Mouse (Mus musculus): Measurements from ENCODE around the gene Nfam1. TPM values are rescaled to one million over a fixed set of nuclear protein-coding genes. Genes with fewer than 3 reads are reported as not detected.

The Nfam1 gene
- polyA plus RNA-seq, 1 experiment from 2014 or later = 4.7 TPM

- peak overlapping the region; percentile 83 for H3K27ac ChIP-seq (replicated peaks; ENCODE audit: low read depth, low read length)
- H3K9me3 ChIP-seq (ENCODE audit: control insufficient read depth, low read length) = no peaks in the 10 kb centered on the region
- peak overlapping the region; percentile 42 for H3K4me3 ChIP-seq (ENCODE audit: low read depth, low read length)
- H3K9ac ChIP-seq (ENCODE audit: low read depth, low read length) = peak overlapping the region; percentile 67
- WGBS = 52% methylated on average over 14 of the region's 14 CpGs
- ATAC-seq (ENCODE audit: low read depth) (no peak), DNase-seq (ENCODE audit: low spot score) (no peak)
- H3K36me3 ChIP-seq (ENCODE audit: control insufficient read depth, insufficient read depth, low read length) = no peaks in the 10 kb centered on the region
- 0 out of 2 replicates have a peak, but pooled peaks cover 3% of the 10 kb centered on the region for H3K27me3 ChIP-seq (replicated peaks; ENCODE audit: control insufficient read depth, insufficient read depth, low read length)
- peak overlapping the region; percentile 87 for H3K4me2 ChIP-seq (ENCODE audit: low read depth, low read length)
- H3K4me1 ChIP-seq (ENCODE audit: control insufficient read depth, insufficient read depth, low read length) = peaks cover 61% of the 10 kb centered on the region
These were observed 68.8 kb downstream of the Nfam1 start for GRCm38 (mm10) chr15:82964266-82964825.

- peak; percentile 65 for DNase-seq (ENCODE audit: low spot score)
- 0 out of 2 replicates have a peak, but pooled peaks cover 3% of the 10 kb centered on the region for H3K27me3 ChIP-seq (replicated peaks; ENCODE audit: control insufficient read depth, insufficient read depth, low read length)
- ATAC-seq (ENCODE audit: low read depth) = peak; percentile 24
These were observed 69.5 kb downstream of the Nfam1 start for GRCm38 (mm10) chr15:82963556-82964156.

GRCm38 (mm10) chr15:82963090-82963489 lies 70.0 kb downstream of the Nfam1 start:
- Histone ChIP-seq H3K4me2 (ENCODE audit: low read depth, low read length) (peak overlapping the region; percentile 87), H3K4me3 (ENCODE audit: low read depth, low read length) (peak overlapping the region; percentile 66), H3K36me3 (ENCODE audit: control insufficient read depth, insufficient read depth, low read length) (no peaks in the 10 kb centered on the region), H3K27me3 (replicated peaks; ENCODE audit: control insufficient read depth, insufficient read depth, low read length) (peaks cover 3% of the 10 kb centered on the region; the same call in 1 of the 2 replicates), H3K27ac (replicated peaks; ENCODE audit: low read depth, low read length) (peak overlapping the region; percentile 83), H3K9me3 (ENCODE audit: control insufficient read depth, low read length) (no peaks in the 10 kb centered on the region), H3K4me1 (ENCODE audit: control insufficient read depth, insufficient read depth, low read length) (peaks cover 60% of the 10 kb centered on the region), H3K9ac (ENCODE audit: low read depth, low read length) (peak overlapping the region; percentile 80)
- WGBS = 4% methylated on average over 20 of the region's 39 CpGs
- ATAC-seq (ENCODE audit: low read depth) (no peak), DNase-seq (ENCODE audit: low spot score) (no peak)

More at GRCm38 (mm10) chr15:82963556-82964156, 69.5 kb downstream of the Nfam1 start:
- H3K36me3 ChIP-seq (ENCODE audit: control insufficient read depth, insufficient read depth, low read length) = no peaks in the 10 kb centered on the region
- peak overlapping the region; percentile 67 for H3K9ac ChIP-seq (ENCODE audit: low read depth, low read length)
- peaks cover 60% of the 10 kb centered on the region for H3K4me1 ChIP-seq (ENCODE audit: control insufficient read depth, insufficient read depth, low read length)
- 2% methylated on average over 6 of the region's 82 CpGs for WGBS
- peak overlapping the region; percentile 42 for H3K4me3 ChIP-seq (ENCODE audit: low read depth, low read length)
- peak overlapping the region; percentile 87 for H3K4me2 ChIP-seq (ENCODE audit: low read depth, low read length)
- H3K9me3 ChIP-seq (ENCODE audit: control insufficient read depth, low read length) = no peaks in the 10 kb centered on the region
- peak overlapping the region; percentile 83 for H3K27ac ChIP-seq (replicated peaks; ENCODE audit: low read depth, low read length)

GRCm38 (mm10) chr15:82962536-82962935 lies 70.6 kb downstream of the Nfam1 start:
- Histone ChIP-seq H3K4me2 (ENCODE audit: low read depth, low read length) (peak overlapping the region; percentile 87), H3K36me3 (ENCODE audit: control insufficient read depth, insufficient read depth, low read length) (no peaks in the 10 kb centered on the region), H3K4me3 (ENCODE audit: low read depth, low read length) (peak overlapping the region; percentile 66), H3K27me3 (replicated peaks; ENCODE audit: control insufficient read depth, insufficient read depth, low read length) (peaks cover 3% of the 10 kb centered on the region; the same call in 1 of the 2 replicates), H3K4me1 (ENCODE audit: control insufficient read depth, insufficient read depth, low read length) (peaks cover 60% of the 10 kb centered on the region), H3K9ac (ENCODE audit: low read depth, low read length) (peak overlapping the region; percentile 80), H3K27ac (replicated peaks; ENCODE audit: low read depth, low read length) (no peak overlapping the region), H3K9me3 (ENCODE audit: control insufficient read depth, low read length) (no peaks in the 10 kb centered on the region)
- no peak for DNase-seq (ENCODE audit: low spot score)
- WGBS = 42% methylated on average over 4 of the region's 4 CpGs
- no peak for ATAC-seq (ENCODE audit: low read depth)

DNA sequence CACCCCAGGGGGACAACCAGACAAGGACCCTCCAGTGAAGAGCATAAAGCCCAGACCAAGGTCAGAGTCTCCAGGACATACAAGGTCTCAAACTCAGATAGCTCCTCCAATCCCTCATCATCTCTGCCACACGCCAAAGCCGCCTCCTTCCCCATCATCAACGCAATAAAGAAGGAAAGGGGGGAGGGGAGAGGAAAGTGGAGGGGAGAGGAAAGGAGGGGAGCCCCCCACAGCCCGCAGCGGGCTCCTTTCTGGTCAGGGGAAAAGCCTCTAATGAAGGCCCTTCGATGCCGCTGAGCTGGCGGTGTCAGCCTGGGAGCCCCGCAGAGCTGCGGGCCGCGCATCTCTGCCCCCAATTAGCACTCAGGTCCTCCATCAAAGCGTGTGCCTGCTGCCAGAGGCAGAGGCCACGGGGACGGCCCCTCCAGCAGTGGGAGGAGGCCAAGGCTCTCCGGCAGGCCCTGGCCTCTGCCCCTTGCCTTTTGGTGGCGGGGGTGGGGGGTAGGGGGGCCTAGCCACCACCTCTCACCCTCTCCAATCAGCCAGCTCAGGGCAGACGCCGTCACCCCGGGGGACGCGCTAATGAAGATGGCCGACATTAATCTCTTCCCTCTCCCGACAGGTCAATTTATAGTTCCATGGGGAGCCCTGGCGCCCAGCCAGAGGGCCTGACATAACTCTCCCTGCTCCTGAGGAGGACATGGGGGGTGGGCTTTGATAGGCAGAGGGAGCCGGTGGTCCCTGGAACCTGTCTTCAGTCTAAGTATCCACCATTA lies 72.1 kb downstream of the Nfam1 start:
- peaks cover 58% of the 10 kb centered on the region for H3K4me1 ChIP-seq (ENCODE audit: control insufficient read depth, insufficient read depth, low read length)
- H3K27ac ChIP-seq (replicated peaks; ENCODE audit: low read depth, low read length) = no peak overlapping the region
- WGBS = 6% methylated on average over 21 of the region's 26 CpGs
- peak overlapping the region; percentile 87 for H3K4me2 ChIP-seq (ENCODE audit: low read depth, low read length)
- no peaks in the 10 kb centered on the region for H3K9me3 ChIP-seq (ENCODE audit: control insufficient read depth, low read length)
- H3K27me3 ChIP-seq (replicated peaks; ENCODE audit: control insufficient read depth, insufficient read depth, low read length) = peaks cover 3% of the 10 kb centered on the region; the same call in 1 of the 2 replicates
- peak overlapping the region; percentile 57 for H3K9ac ChIP-seq (ENCODE audit: low read depth, low read length)
- ATAC-seq (ENCODE audit: low read depth) = no peak
- H3K36me3 ChIP-seq (ENCODE audit: control insufficient read depth, insufficient read depth, low read length) = no peaks in the 10 kb centered on the region
- H3K4me3 ChIP-seq (ENCODE audit: low read depth, low read length) = peak overlapping the region; percentile 29
- DNase-seq (ENCODE audit: low spot score) = no peak

DNA sequence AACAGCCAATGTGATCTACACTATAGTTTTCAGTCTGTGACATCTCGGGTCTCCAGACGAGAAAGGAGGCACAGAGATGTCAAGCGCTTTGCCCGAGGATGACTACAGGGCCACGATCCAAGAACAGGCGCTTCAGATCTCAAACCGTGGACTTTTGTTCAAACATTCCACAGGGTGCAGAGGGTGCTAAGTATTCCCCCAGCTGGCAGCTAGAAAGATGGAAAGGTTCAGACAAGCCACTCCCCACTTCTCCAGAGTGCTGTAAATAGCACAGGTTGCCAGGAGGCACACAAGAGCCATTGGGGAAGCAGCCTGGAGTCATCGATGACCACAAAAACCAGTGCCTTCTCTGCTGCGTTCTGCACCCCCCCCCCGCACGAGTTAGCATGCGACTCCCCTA lies 74.0 kb downstream of the Nfam1 start:
- 56% methylated on average over 12 of the region's 12 CpGs for WGBS
- DNase-seq (ENCODE audit: low spot score) = no peak
- H3K27me3 ChIP-seq (replicated peaks; ENCODE audit: control insufficient read depth, insufficient read depth, low read length) = peaks cover 3% of the 10 kb centered on the region; the same call in 1 of the 2 replicates
- no peaks in the 10 kb centered on the region for H3K9me3 ChIP-seq (ENCODE audit: control insufficient read depth, low read length)
- H3K4me2 ChIP-seq (ENCODE audit: low read depth, low read length) = peak overlapping the region; percentile 45; the same call in 1 of the 2 replicates
- H3K27ac ChIP-seq (replicated peaks; ENCODE audit: low read depth, low read length) = no peak overlapping the region
- H3K36me3 ChIP-seq (ENCODE audit: control insufficient read depth, insufficient read depth, low read length) = no peaks in the 10 kb centered on the region
- H3K4me1 ChIP-seq (ENCODE audit: control insufficient read depth, insufficient read depth, low read length) = peaks cover 59% of the 10 kb centered on the region
- H3K9ac ChIP-seq (ENCODE audit: low read depth, low read length) = no peak overlapping the region
- no peak overlapping the region for H3K4me3 ChIP-seq (ENCODE audit: low read depth, low read length)
- no peak for ATAC-seq (ENCODE audit: low read depth)

- Histone ChIP-seq H3K9me3 (ENCODE audit: control insufficient read depth, low read length) (no peaks in the 10 kb centered on the region), H3K27ac (replicated peaks; ENCODE audit: low read depth, low read length) (no peak overlapping the region), H3K9ac (ENCODE audit: low read depth, low read length) (peak overlapping the region; percentile 9; the same call in 1 of the 2 replicates), H3K36me3 (ENCODE audit: control insufficient read depth, insufficient read depth, low read length) (no peaks in the 10 kb centered on the region), H3K4me1 (ENCODE audit: control insufficient read depth, insufficient read depth, low read length) (peaks cover 56% of the 10 kb centered on the region), H3K4me2 (ENCODE audit: low read depth, low read length) (peak overlapping the region; percentile 45), H3K4me3 (ENCODE audit: low read depth, low read length) (no peak overlapping the region), H3K27me3 (replicated peaks; ENCODE audit: control insufficient read depth, insufficient read depth, low read length) (peaks cover 3% of the 10 kb centered on the region; the same call in 1 of the 2 replicates)
- DNase-seq (ENCODE audit: low spot score) = peak; percentile 73
- WGBS = 10% methylated on average over 15 of the region's 16 CpGs
- ATAC-seq (ENCODE audit: low read depth) = peak; percentile 55
These were observed 74.8 kb downstream of the Nfam1 start for GRCm38 (mm10) chr15:82958253-82958701.

GRCm38 (mm10) chr15:82956721-82957120 lies 76.4 kb downstream of the Nfam1 start:
- Histone ChIP-seq H3K9ac (ENCODE audit: low read depth, low read length) (no peak overlapping the region), H3K9me3 (ENCODE audit: control insufficient read depth, low read length) (no peaks in the 10 kb centered on the region), H3K4me1 (ENCODE audit: control insufficient read depth, insufficient read depth, low read length) (peaks cover 55% of the 10 kb centered on the region), H3K36me3 (ENCODE audit: control insufficient read depth, insufficient read depth, low read length) (no peaks in the 10 kb centered on the region), H3K27ac (replicated peaks; ENCODE audit: low read depth, low read length) (no peak overlapping the region), H3K4me2 (ENCODE audit: low read depth, low read length) (no peak overlapping the region), H3K27me3 (replicated peaks; ENCODE audit: control insufficient read depth, insufficient read depth, low read length) (peaks cover 3% of the 10 kb centered on the region; the same call in 1 of the 2 replicates), H3K4me3 (ENCODE audit: low read depth, low read length) (no peak overlapping the region)
- 52% methylated on average over 4 of the region's 4 CpGs for WGBS
- DNase-seq (ENCODE audit: low spot score) (no peak), ATAC-seq (ENCODE audit: low read depth) (no peak)

Data from embryonic facial prominence, embryonic 14.5 days (tissue).